Mouse (Mus musculus): ENCODE results near the gene Adcy2. TPM values are rescaled to one million over a fixed set of nuclear protein-coding genes. Genes with fewer than 3 reads are reported as not detected.

The Adcy2 gene
- polyA plus RNA-seq, 1 experiment, result 2.2 TPM

DNA sequence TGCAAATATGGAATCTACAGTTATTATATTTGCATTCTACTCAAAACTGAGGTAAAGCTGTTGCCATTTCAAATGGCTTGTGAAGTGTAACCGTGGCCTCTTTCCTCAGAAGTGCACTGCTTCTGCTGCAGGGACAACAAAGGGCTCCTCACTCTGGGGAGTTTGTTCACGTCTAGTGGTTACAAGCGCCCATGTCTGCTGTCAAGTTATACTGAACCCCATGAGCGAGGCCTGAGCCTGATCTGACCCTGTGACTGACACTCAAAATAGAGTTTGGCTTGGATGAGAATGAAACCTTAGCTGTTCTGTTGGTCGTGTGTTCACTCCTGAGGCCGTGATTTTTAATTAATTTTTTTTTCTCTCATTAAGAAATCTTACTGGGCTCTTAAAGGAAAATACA is 38.8 kb downstream of the Adcy2 start:
- H3K27me3 ChIP-seq (ENCODE audit: control insufficient read depth, insufficient read depth, low read length, poor library complexity, severe bottlenecking), result no peaks in the 10 kb centered on the region
- no peaks in the 10 kb centered on the region for H3K36me3 ChIP-seq (ENCODE audit: control insufficient read depth, insufficient read depth, low read length, poor library complexity, severe bottlenecking)
- H3K4me3 ChIP-seq (ENCODE audit: low read depth, low read length), result no peak overlapping the region
- H3K9me3 ChIP-seq (replicated peaks; ENCODE audit: control insufficient read depth, insufficient read depth, low read length, poor library complexity, severe bottlenecking), result no peaks in the 10 kb centered on the region
- no peak overlapping the region for H3K27ac ChIP-seq (ENCODE audit: insufficient read depth, low read length)
- no peaks in the 10 kb centered on the region for H3K4me1 ChIP-seq (ENCODE audit: control insufficient read depth, insufficient read depth, low read length)
- TF ChIP-seq EP300 (IDR thresholded peaks at IDR 0.05; ENCODE audit: insufficient read depth, low read depth, low read length) (no peak), CTCF (IDR thresholded peaks at IDR 0.05; ENCODE audit: low read depth, low read length) (no peak), POLR2A (IDR thresholded peaks at IDR 0.05; ENCODE audit: insufficient read depth, low read length) (no peak)
- no peak overlapping the region for H3K9ac ChIP-seq (ENCODE audit: low read depth, poor library complexity, severe bottlenecking)

DNA sequence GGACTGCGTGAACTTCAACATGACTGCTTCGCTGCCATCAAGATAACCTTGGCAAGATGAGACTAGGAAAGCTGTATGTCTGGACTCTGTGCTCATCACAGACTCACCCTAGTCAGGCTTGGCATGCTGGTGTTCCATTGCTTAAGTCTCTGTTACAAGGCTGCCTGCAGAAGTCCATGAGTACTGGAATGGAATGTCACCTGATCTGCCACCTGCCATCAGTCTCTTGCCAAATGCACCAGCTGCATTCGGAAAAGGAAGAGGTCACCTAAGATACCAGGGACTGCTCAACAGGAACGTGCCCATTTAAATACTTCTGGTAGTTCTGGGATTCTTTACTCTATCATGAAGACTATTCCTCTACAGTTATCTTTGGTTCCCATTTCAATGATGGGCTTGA is 39.9 kb downstream of the Adcy2 start:
- no peak overlapping the region for H3K4me3 ChIP-seq (ENCODE audit: low read depth, low read length)
- H3K27me3 ChIP-seq (ENCODE audit: control insufficient read depth, insufficient read depth, low read length, poor library complexity, severe bottlenecking), result no peaks in the 10 kb centered on the region
- no peaks in the 10 kb centered on the region for H3K4me1 ChIP-seq (ENCODE audit: control insufficient read depth, insufficient read depth, low read length)
- TF ChIP-seq EP300 (IDR thresholded peaks at IDR 0.05; ENCODE audit: insufficient read depth, low read depth, low read length) (no peak), CTCF (IDR thresholded peaks at IDR 0.05; ENCODE audit: low read depth, low read length) (no peak), POLR2A (IDR thresholded peaks at IDR 0.05; ENCODE audit: insufficient read depth, low read length) (no peak)
- H3K9me3 ChIP-seq (replicated peaks; ENCODE audit: control insufficient read depth, insufficient read depth, low read length, poor library complexity, severe bottlenecking), result no peaks in the 10 kb centered on the region
- no peak overlapping the region for H3K9ac ChIP-seq (ENCODE audit: low read depth, poor library complexity, severe bottlenecking)
- H3K27ac ChIP-seq (ENCODE audit: insufficient read depth, low read length), result no peak overlapping the region
- H3K36me3 ChIP-seq (ENCODE audit: control insufficient read depth, insufficient read depth, low read length, poor library complexity, severe bottlenecking), result no peaks in the 10 kb centered on the region

DNA sequence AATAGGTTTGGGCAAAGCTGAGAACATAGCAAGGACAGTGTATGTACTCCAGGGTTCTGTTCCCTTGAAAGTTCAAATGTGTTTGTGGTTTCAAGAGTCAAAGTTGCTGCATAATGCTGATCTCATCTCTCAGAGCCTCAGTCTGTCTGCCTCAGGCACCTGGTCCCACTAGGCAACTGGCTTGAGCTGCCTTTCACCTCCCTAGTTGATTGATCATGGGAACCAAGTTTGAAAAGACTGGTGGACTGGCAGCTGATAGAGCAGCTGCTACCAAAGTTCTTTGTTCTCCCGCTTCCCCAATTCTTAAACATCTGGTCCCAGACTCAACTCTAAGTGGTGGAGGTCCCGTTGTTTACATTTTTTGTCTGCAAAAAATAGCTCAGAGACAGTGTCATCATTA is 56.6 kb downstream of the Adcy2 start:
- TF ChIP-seq POLR2A (IDR thresholded peaks at IDR 0.05; ENCODE audit: insufficient read depth, low read length) (no peak), CTCF (IDR thresholded peaks at IDR 0.05; ENCODE audit: low read depth, low read length) (no peak), EP300 (IDR thresholded peaks at IDR 0.05; ENCODE audit: insufficient read depth, low read depth, low read length) (no peak)
- Histone ChIP-seq H3K4me3 (ENCODE audit: low read depth, low read length) (no peak overlapping the region), H3K9me3 (replicated peaks; ENCODE audit: control insufficient read depth, insufficient read depth, low read length, poor library complexity, severe bottlenecking) (no peaks in the 10 kb centered on the region), H3K4me1 (ENCODE audit: control insufficient read depth, insufficient read depth, low read length) (no peaks in the 10 kb centered on the region), H3K27me3 (ENCODE audit: control insufficient read depth, insufficient read depth, low read length, poor library complexity, severe bottlenecking) (no peaks in the 10 kb centered on the region), H3K36me3 (ENCODE audit: control insufficient read depth, insufficient read depth, low read length, poor library complexity, severe bottlenecking) (no peaks in the 10 kb centered on the region), H3K27ac (ENCODE audit: insufficient read depth, low read length) (no peak overlapping the region), H3K9ac (ENCODE audit: low read depth, poor library complexity, severe bottlenecking) (no peak overlapping the region)

DNA sequence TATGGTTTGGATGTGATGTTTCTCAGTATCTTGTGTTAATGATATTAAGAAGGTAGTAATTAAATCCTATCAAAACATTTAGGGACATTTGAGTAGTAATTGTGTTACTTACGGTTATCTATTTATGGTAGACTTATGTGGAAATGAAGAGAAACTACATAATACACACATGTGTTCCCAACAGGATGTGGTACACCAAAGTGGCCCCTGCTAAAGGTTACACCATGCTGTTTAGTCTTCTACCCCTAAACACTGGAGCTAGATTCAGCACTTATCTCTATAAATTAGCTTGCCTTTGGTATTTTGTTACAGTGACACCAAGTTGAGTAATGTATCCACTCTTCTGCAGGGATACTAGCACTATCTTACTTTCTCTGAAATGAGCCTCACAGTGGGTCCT is 57.9 kb downstream of the Adcy2 start:
- no peaks in the 10 kb centered on the region for H3K36me3 ChIP-seq (ENCODE audit: control insufficient read depth, insufficient read depth, low read length, poor library complexity, severe bottlenecking)
- TF ChIP-seq POLR2A (IDR thresholded peaks at IDR 0.05; ENCODE audit: insufficient read depth, low read length) (no peak), CTCF (IDR thresholded peaks at IDR 0.05; ENCODE audit: low read depth, low read length) (no peak), EP300 (IDR thresholded peaks at IDR 0.05; ENCODE audit: insufficient read depth, low read depth, low read length) (no peak)
- no peak overlapping the region for H3K9ac ChIP-seq (ENCODE audit: low read depth, poor library complexity, severe bottlenecking)
- H3K27ac ChIP-seq (ENCODE audit: insufficient read depth, low read length), result no peak overlapping the region
- no peaks in the 10 kb centered on the region for H3K9me3 ChIP-seq (replicated peaks; ENCODE audit: control insufficient read depth, insufficient read depth, low read length, poor library complexity, severe bottlenecking)
- H3K4me3 ChIP-seq (ENCODE audit: low read depth, low read length), result no peak overlapping the region
- H3K4me1 ChIP-seq (ENCODE audit: control insufficient read depth, insufficient read depth, low read length), result no peaks in the 10 kb centered on the region
- H3K27me3 ChIP-seq (ENCODE audit: control insufficient read depth, insufficient read depth, low read length, poor library complexity, severe bottlenecking), result no peaks in the 10 kb centered on the region

DNA sequence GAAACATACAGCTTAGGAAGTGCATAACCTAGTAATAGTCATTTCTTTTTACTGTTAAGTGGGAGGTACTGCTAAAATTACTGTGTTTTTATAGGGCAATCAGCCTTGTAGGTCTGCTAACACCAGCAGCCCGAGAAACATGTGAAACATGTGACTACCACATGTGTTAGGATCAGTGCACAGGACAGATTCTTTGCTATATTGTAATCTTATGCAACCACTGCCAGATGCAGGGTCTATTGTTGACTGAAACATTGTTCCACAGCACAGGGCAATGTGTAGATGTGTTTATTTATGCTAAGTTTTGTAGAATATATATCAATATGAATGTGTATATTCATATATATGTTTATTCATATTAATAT is 67.1 kb downstream of the Adcy2 start:
- no peaks in the 10 kb centered on the region for H3K36me3 ChIP-seq (ENCODE audit: control insufficient read depth, insufficient read depth, low read length, poor library complexity, severe bottlenecking)
- no peak overlapping the region for H3K9ac ChIP-seq (ENCODE audit: low read depth, poor library complexity, severe bottlenecking)
- no peak overlapping the region for H3K27ac ChIP-seq (ENCODE audit: insufficient read depth, low read length)
- no peaks in the 10 kb centered on the region for H3K27me3 ChIP-seq (ENCODE audit: control insufficient read depth, insufficient read depth, low read length, poor library complexity, severe bottlenecking)
- H3K4me1 ChIP-seq (ENCODE audit: control insufficient read depth, insufficient read depth, low read length), result no peaks in the 10 kb centered on the region
- no peaks in the 10 kb centered on the region for H3K9me3 ChIP-seq (replicated peaks; ENCODE audit: control insufficient read depth, insufficient read depth, low read length, poor library complexity, severe bottlenecking)
- no peak overlapping the region for H3K4me3 ChIP-seq (ENCODE audit: low read depth, low read length)
- TF ChIP-seq POLR2A (IDR thresholded peaks at IDR 0.05; ENCODE audit: insufficient read depth, low read length) (no peak), CTCF (IDR thresholded peaks at IDR 0.05; ENCODE audit: low read depth, low read length) (no peak), EP300 (IDR thresholded peaks at IDR 0.05; ENCODE audit: insufficient read depth, low read depth, low read length) (no peak)

DNA sequence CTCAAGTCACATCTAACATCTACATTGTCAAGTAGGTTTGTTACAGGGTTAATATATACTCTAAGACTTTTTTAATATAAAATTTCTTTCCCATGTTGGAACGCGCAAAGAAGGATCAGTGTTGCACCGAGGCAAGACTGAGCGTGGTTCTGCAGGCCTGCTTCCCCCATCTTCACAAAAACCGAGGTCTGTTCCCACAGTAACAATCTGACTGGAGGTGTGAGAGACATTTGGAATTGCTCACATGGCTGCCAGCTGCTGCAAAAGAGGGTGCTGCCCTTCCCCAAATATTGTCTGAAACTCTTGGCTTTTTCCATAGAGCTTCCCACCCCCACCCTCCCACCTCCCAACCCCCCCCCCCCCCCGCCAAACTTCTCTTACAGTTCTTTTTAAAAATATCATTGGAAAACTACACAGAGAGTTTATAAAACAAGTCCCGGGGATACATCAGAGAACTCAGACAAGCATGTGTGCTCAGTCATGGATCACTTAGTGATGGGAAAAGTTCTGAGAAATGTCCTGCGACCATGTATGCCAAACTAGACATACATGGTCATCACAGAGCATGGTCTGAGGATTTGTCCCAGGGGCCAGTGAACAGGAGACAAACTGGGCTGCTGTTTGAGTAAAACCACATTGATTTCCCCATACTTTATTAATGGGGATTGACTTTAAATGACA is 67.6 kb downstream of the Adcy2 start:
- Histone ChIP-seq H3K9ac (ENCODE audit: low read depth, poor library complexity, severe bottlenecking) (no peak overlapping the region), H3K27ac (ENCODE audit: insufficient read depth, low read length) (no peak overlapping the region)

More for the DNA sequence above, 67.6 kb downstream of the Adcy2 start:
- Histone ChIP-seq H3K4me1 (ENCODE audit: control insufficient read depth, insufficient read depth, low read length) (no peaks in the 10 kb centered on the region), H3K4me3 (ENCODE audit: low read depth, low read length) (no peak overlapping the region), H3K36me3 (ENCODE audit: control insufficient read depth, insufficient read depth, low read length, poor library complexity, severe bottlenecking) (no peaks in the 10 kb centered on the region), H3K9me3 (replicated peaks; ENCODE audit: control insufficient read depth, insufficient read depth, low read length, poor library complexity, severe bottlenecking) (no peaks in the 10 kb centered on the region), H3K27me3 (ENCODE audit: control insufficient read depth, insufficient read depth, low read length, poor library complexity, severe bottlenecking) (no peaks in the 10 kb centered on the region)
- TF ChIP-seq POLR2A (IDR thresholded peaks at IDR 0.05; ENCODE audit: insufficient read depth, low read length), result no peak
- TF ChIP-seq EP300 (IDR thresholded peaks at IDR 0.05; ENCODE audit: insufficient read depth, low read depth, low read length), result no peak
- TF ChIP-seq CTCF (IDR thresholded peaks at IDR 0.05; ENCODE audit: low read depth, low read length), result no peak

All from ES-Bruce4 (cell line).